Mouse (Mus musculus): ENCODE measurements around the gene Clec14a. TPM values are rescaled to one million over a fixed set of nuclear protein-coding genes. Genes with fewer than 3 reads are reported as not detected.

Clec14a gene
- total and polyA plus RNA-seq, 2 experiments from 2014 or later: 16.0 to 34.3 TPM

DNA sequence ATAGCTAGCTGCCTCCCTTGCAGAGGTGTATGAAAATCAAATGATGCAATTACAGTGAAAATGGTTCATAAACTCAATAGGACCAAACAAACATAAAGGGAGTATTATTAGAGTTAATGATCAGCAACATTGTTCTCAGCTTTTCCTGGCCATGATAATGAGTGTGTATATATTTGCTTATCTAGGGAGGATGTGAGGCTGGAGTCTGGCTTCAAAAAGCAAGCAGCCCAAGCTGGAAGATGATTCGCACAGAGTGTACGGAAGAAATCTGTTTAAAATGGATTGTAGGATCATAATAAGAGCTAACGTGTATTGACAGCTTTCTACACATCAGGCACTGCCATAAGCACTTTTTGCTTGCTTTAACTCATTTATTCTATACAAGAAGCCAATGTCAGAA is 16.8 kb upstream of the Clec14a start:
- ATAC-seq (ENCODE audit: insufficient read depth, low read depth): no peak
- Histone ChIP-seq H3K9me3 (replicated peaks; ENCODE audit: control insufficient read depth, low read length) (no peaks in the 10 kb centered on the region), H3K4me3 (ENCODE audit: low read depth, low read length) (no peak overlapping the region), H3K4me1 (ENCODE audit: control insufficient read depth, insufficient read depth) (no peaks in the 10 kb centered on the region), H3K27me3 (ENCODE audit: control insufficient read depth, insufficient read depth, low read length) (no peaks in the 10 kb centered on the region), H3K27ac (ENCODE audit: low read depth) (no peak overlapping the region), H3K4me2 (ENCODE audit: low read depth, low read length) (no peak overlapping the region), H3K36me3 (replicated peaks; ENCODE audit: control insufficient read depth, insufficient read depth, low read length) (no peaks in the 10 kb centered on the region), H3K9ac (replicated peaks; ENCODE audit: low read depth, low read length) (no peak overlapping the region)
- no peak for TF ChIP-seq CTCF (IDR thresholded peaks at IDR 0.05; ENCODE audit: low read depth)
- no peak for TF ChIP-seq EP300 (IDR thresholded peaks at IDR 0.05; ENCODE audit: low read depth)
- 57% methylated on average over 3 of the region's 3 CpGs for WGBS
- DNase-seq (ENCODE audit: low spot score): no peak

DNA sequence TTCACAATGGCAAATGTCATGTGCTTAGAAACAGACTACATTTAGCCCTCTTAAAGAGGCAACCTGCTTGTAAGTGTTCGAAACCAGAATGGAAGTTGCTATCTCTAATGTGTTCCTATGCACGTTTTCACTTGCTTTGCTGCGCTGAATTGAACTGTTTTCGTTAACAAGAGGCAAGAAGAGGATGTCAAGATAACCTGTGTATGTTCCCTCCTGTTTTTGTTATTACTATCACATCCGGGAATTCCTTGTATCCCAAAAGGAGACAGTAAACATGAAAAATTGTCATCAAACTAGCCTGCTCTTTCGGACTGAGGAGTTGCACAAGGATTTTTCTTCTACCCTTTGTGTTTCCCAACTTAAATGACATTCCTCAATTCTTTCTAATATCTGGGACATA is 1.4 kb upstream of the Clec14a start:
- Histone ChIP-seq H3K9me3 (replicated peaks; ENCODE audit: control insufficient read depth, low read length) (no peaks in the 10 kb centered on the region), H3K4me1 (ENCODE audit: control insufficient read depth, insufficient read depth) (no peaks in the 10 kb centered on the region), H3K4me3 (ENCODE audit: low read depth, low read length) (no peak overlapping the region), H3K4me2 (ENCODE audit: low read depth, low read length) (no peak overlapping the region), H3K36me3 (replicated peaks; ENCODE audit: control insufficient read depth, insufficient read depth, low read length) (no peaks in the 10 kb centered on the region), H3K9ac (replicated peaks; ENCODE audit: low read depth, low read length) (no peak overlapping the region), H3K27me3 (ENCODE audit: control insufficient read depth, insufficient read depth, low read length) (no peaks in the 10 kb centered on the region), H3K27ac (ENCODE audit: low read depth) (peak overlapping the region; percentile 60)
- ATAC-seq (ENCODE audit: insufficient read depth, low read depth) (no peak), DNase-seq (ENCODE audit: low spot score) (no peak)
- TF ChIP-seq CTCF (IDR thresholded peaks at IDR 0.05; ENCODE audit: low read depth) (no peak), EP300 (IDR thresholded peaks at IDR 0.05; ENCODE audit: low read depth) (no peak)
- 53% methylated on average over 6 of the region's 6 CpGs for WGBS

DNA sequence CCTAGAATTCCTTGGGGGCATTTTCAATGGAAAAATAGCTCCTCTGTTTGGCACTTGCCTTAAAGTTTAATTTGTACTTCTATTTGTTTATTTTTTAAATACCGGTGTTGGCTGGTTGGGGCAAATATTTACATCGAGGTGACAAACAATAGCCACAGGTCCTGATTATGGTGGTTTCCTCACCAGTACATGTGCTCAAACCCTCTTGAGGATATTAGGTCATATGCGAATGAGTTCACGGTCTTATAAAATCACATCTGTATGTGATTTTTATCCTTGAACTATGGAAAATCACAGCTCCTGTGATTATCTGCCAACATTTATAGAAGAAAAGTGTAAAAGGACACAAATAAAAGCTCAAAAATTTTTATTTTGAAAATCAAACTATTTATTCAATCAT is 415 bp upstream of the Clec14a start:
- no peaks in the 10 kb centered on the region for H3K4me1 ChIP-seq (ENCODE audit: control insufficient read depth, insufficient read depth)
- H3K4me2 ChIP-seq (ENCODE audit: low read depth, low read length): no peak overlapping the region
- ATAC-seq (ENCODE audit: insufficient read depth, low read depth) (no peak), DNase-seq (ENCODE audit: low spot score) (no peak)
- H3K27ac ChIP-seq (ENCODE audit: low read depth): peak overlapping the region; percentile 94
- WGBS: 64% methylated on average over 4 of the region's 4 CpGs
- H3K36me3 ChIP-seq (replicated peaks; ENCODE audit: control insufficient read depth, insufficient read depth, low read length): no peaks in the 10 kb centered on the region
- no peak overlapping the region for H3K9ac ChIP-seq (replicated peaks; ENCODE audit: low read depth, low read length)
- H3K4me3 ChIP-seq (ENCODE audit: low read depth, low read length): no peak overlapping the region
- H3K9me3 ChIP-seq (replicated peaks; ENCODE audit: control insufficient read depth, low read length): no peaks in the 10 kb centered on the region
- no peaks in the 10 kb centered on the region for H3K27me3 ChIP-seq (ENCODE audit: control insufficient read depth, insufficient read depth, low read length)
- no peak for TF ChIP-seq EP300 (IDR thresholded peaks at IDR 0.05; ENCODE audit: low read depth)
- TF ChIP-seq CTCF (IDR thresholded peaks at IDR 0.05; ENCODE audit: low read depth): no peak

DNA sequence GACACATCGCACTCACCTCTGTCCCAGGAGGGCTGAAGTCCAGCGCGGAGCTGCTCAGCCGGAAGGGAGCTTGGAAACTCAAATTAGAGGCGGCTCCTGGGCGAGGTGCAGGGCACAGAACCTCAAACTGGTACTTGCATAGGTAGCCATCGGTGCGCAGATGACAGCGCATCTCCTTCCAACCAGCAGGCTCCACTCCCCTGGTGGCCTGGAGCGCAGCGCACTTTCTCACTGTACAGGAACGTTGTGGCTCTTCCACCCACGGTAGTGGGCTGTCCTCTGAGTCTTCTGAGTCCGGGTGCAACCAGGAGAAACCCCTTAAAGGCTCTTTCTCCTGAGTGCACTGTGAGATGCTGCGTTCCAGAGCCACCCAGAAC is 916 bp downstream of the Clec14a start:
- Histone ChIP-seq H3K4me1 (ENCODE audit: control insufficient read depth, insufficient read depth) (no peaks in the 10 kb centered on the region), H3K9me3 (replicated peaks; ENCODE audit: control insufficient read depth, low read length) (no peaks in the 10 kb centered on the region), H3K9ac (replicated peaks; ENCODE audit: low read depth, low read length) (peak overlapping the region; percentile 58), H3K4me2 (ENCODE audit: low read depth, low read length) (peak overlapping the region; percentile 85), H3K27me3 (ENCODE audit: control insufficient read depth, insufficient read depth, low read length) (no peaks in the 10 kb centered on the region), H3K27ac (ENCODE audit: low read depth) (peak overlapping the region; percentile 94), H3K36me3 (replicated peaks; ENCODE audit: control insufficient read depth, insufficient read depth, low read length) (no peaks in the 10 kb centered on the region), H3K4me3 (ENCODE audit: low read depth, low read length) (peak overlapping the region; percentile 57)
- peak; percentile 7 for ATAC-seq (ENCODE audit: insufficient read depth, low read depth)
- WGBS: 2% methylated on average over 15 of the region's 15 CpGs
- no peak for DNase-seq (ENCODE audit: low spot score)
- TF ChIP-seq CTCF (IDR thresholded peaks at IDR 0.05; ENCODE audit: low read depth): no peak
- no peak for TF ChIP-seq EP300 (IDR thresholded peaks at IDR 0.05; ENCODE audit: low read depth)

DNA sequence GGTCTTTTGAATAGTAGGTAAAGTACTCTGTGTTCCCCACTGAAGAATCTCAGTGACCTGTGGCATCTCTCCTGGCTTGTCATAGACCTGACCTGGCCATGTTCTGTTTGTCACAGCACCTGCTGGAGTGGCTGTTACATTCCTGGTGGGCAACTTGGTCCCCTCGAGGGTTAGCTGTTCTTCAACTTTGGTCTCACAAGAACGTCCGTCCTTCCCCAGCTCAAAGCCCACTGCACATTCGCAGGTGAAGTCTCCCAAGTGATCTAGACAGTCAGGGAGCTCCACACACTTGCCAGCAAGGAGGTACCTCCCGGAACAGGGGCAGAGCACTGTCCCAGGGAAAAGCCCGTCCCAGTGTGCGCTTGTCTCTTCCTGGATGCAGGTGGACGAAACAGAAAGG is 1.3 kb downstream of the Clec14a start:
- Histone ChIP-seq H3K4me1 (ENCODE audit: control insufficient read depth, insufficient read depth) (no peaks in the 10 kb centered on the region), H3K36me3 (replicated peaks; ENCODE audit: control insufficient read depth, insufficient read depth, low read length) (no peaks in the 10 kb centered on the region), H3K27ac (ENCODE audit: low read depth) (peak overlapping the region; percentile 94), H3K4me2 (ENCODE audit: low read depth, low read length) (peak overlapping the region; percentile 85), H3K9ac (replicated peaks; ENCODE audit: low read depth, low read length) (peak overlapping the region; percentile 58), H3K4me3 (ENCODE audit: low read depth, low read length) (peak overlapping the region; percentile 57), H3K27me3 (ENCODE audit: control insufficient read depth, insufficient read depth, low read length) (no peaks in the 10 kb centered on the region), H3K9me3 (replicated peaks; ENCODE audit: control insufficient read depth, low read length) (no peaks in the 10 kb centered on the region)
- no peak for TF ChIP-seq EP300 (IDR thresholded peaks at IDR 0.05; ENCODE audit: low read depth)
- TF ChIP-seq CTCF (IDR thresholded peaks at IDR 0.05; ENCODE audit: low read depth): no peak
- DNase-seq (ENCODE audit: low spot score) (no peak), ATAC-seq (ENCODE audit: insufficient read depth, low read depth) (no peak)
- WGBS: 20% methylated on average over 8 of the region's 8 CpGs

DNA sequence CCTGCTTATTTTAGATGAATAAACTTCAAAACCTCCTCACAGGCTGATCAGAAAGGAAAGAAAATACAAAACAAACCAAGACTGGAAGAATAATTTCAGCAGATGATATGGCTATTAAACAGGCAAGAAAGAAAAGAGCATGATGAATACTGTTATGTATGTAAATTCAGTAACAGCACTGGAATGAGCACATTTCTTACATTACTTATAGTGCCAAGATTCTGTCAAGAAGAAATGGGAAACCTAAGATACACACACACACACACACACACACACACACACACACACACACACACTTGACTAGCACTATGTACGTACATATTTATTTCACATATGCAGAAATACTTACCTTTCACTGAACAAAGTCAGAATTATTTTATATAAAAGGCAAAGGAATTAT is 17.2 kb downstream of the Clec14a start:
- no peaks in the 10 kb centered on the region for H3K4me1 ChIP-seq (ENCODE audit: control insufficient read depth, insufficient read depth)
- H3K27me3 ChIP-seq (ENCODE audit: control insufficient read depth, insufficient read depth, low read length): no peaks in the 10 kb centered on the region
- no peaks in the 10 kb centered on the region for H3K36me3 ChIP-seq (replicated peaks; ENCODE audit: control insufficient read depth, insufficient read depth, low read length)
- H3K9me3 ChIP-seq (replicated peaks; ENCODE audit: control insufficient read depth, low read length): no peaks in the 10 kb centered on the region
- ATAC-seq (ENCODE audit: insufficient read depth, low read depth) (no peak), DNase-seq (ENCODE audit: low spot score) (no peak)
- no peak overlapping the region for H3K27ac ChIP-seq (ENCODE audit: low read depth)
- H3K9ac ChIP-seq (replicated peaks; ENCODE audit: low read depth, low read length): no peak overlapping the region
- 63% methylated on average over 1 of the region's 1 CpGs for WGBS
- TF ChIP-seq EP300 (IDR thresholded peaks at IDR 0.05; ENCODE audit: low read depth) (no peak), CTCF (IDR thresholded peaks at IDR 0.05; ENCODE audit: low read depth) (no peak)
- H3K4me2 ChIP-seq (ENCODE audit: low read depth, low read length): no peak overlapping the region
- H3K4me3 ChIP-seq (ENCODE audit: low read depth, low read length): no peak overlapping the region
